Mouse (Mus musculus) stomach, embryonic 16.5 days (tissue): ENCODE data around the gene Chrm4. TPM values are rescaled to one million over a fixed set of nuclear protein-coding genes. Genes with fewer than 3 reads are reported as not detected.
A peak's percentile ranks its signal among the peaks of the same experiment; 100 is the strongest.

ENCODE experiments used
- ATAC-seq: fragments of 200-750 bp; cut with Nextera tagmentation; 2 replicates; pipeline ENCODE4 v1.8.0; 2017; ENCODE audit warnings: moderate number of reproducible peaks, moderate TSS enrichment; ENCODE audit not compliant: insufficient read depth, low FRiP score
- H3K27ac ChIP-seq: fragments of 300-500 bp; sonication (generic); 2 replicates; pipeline ENCODE4 v1.5.1; 2014; ENCODE audit warnings: low read length
- H3K27me3 ChIP-seq: fragments of 300-500 bp; sonication (generic); 2 replicates; pipeline ENCODE4 v1.6.1; 2014; ENCODE audit warnings: low read length, control low read depth, mixed read lengths; ENCODE audit not compliant: control insufficient read depth, insufficient read depth
- H3K36me3 ChIP-seq: fragments of 300-500 bp; sonication (generic); 2 replicates; pipeline ENCODE4 v1.6.1; 2014; ENCODE audit warnings: low read length; ENCODE audit not compliant: control insufficient read depth, insufficient read depth
- H3K4me1 ChIP-seq: fragments of 300-500 bp; sonication (generic); 2 replicates; pipeline ENCODE4 v1.6.1; 2014; ENCODE audit warnings: low read length, control low read depth, mixed read lengths; ENCODE audit not compliant: control insufficient read depth, insufficient read depth
- H3K4me2 ChIP-seq: fragments of 300-500 bp; sonication (generic); 2 replicates; pipeline ENCODE4 v1.6.1; 2014; ENCODE audit warnings: low read depth, low read length, mixed read lengths
- H3K4me3 ChIP-seq: fragments of 300-500 bp; sonication (generic); replicated peaks from 2 replicates; pipeline ENCODE4 v1.5.1; 2014; ENCODE audit warnings: mild to moderate bottlenecking, low read length
- H3K9ac ChIP-seq: fragments of 300-500 bp; sonication (generic); 2 replicates; pipeline ENCODE4 v1.6.1; 2014; ENCODE audit warnings: low read length
- H3K9me3 ChIP-seq: fragments of 300-500 bp; sonication (generic); replicated peaks from 2 replicates; pipeline ENCODE4 v1.6.1; 2016; ENCODE audit warnings: low read length, control low read depth; ENCODE audit not compliant: control insufficient read depth
- WGBS: fragments of 180-500 bp; shearing (Covaris S2); extraction: QIAGEN DNeasy Blood & Tissue Kit; methylation state at CpG from one replicate; pipeline ENCODE4 v1.1.7; 2014; 5-methylcytosine and 5-hydroxymethylcytosine counted together
- polyA plus RNA-seq: library from polyadenylated mRNA; unstranded; fragments of >200 nt; fragmentation: Nextera tagmentation; extraction: Ambion mirVana; gene quantifications from 2 replicates; pipeline ENCODE4 v1.2.1, GENCODE M21; 2015

Gene Chrm4
- polyA plus RNA-seq, 1 experiment from 2014 or later: 0.27 TPM

GRCm38 (mm10) chr2:91947397-91948150 lies 20.5 kb downstream of the Chrm4 start:
- Histone ChIP-seq H3K27me3 (no peaks in the 10 kb centered on the region), H3K4me2 (peak overlapping the region; percentile 13; the same call in 1 of the 2 replicates), H3K4me3 (no peak overlapping the region), H3K9me3 (no peaks in the 10 kb centered on the region), H3K36me3 (no peaks in the 10 kb centered on the region), H3K9ac (peak overlapping the region; percentile 11; the same call in 1 of the 2 replicates), H3K27ac (peak overlapping the region; percentile 64; the same call in 1 of the 2 replicates), H3K4me1 (peaks cover 58% of the 10 kb centered on the region)
- 0 out of 2 replicates have a peak, but pooled peaks have one; percentile 8 for ATAC-seq
- WGBS: 54% methylated on average over 11 of the region's 11 CpGs

GRCm38 (mm10) chr2:91948151-91948509 lies 21.1 kb downstream of the Chrm4 start:
- 0 out of 2 replicates have a peak overlapping the region, but pooled peaks have one; percentile 13 for H3K4me2 ChIP-seq
- H3K36me3 ChIP-seq: no peaks in the 10 kb centered on the region
- whole genome bisulfite sequencing: 67% methylated on average over 6 of the region's 6 CpGs
- peak overlapping the region; percentile 11; the same call in 1 of the 2 replicates for H3K9ac ChIP-seq
- H3K27ac ChIP-seq: peak overlapping the region; percentile 64; the same call in 1 of the 2 replicates
- no peak overlapping the region for H3K4me3 ChIP-seq
- peaks cover 58% of the 10 kb centered on the region for H3K4me1 ChIP-seq
- H3K9me3 ChIP-seq: no peaks in the 10 kb centered on the region
- H3K27me3 ChIP-seq: no peaks in the 10 kb centered on the region
- ATAC-seq: no peak

GRCm38 (mm10) chr2:91948792-91949241 lies 21.8 kb downstream of the Chrm4 start:
- ATAC-seq: no peak
- Histone ChIP-seq H3K36me3 (no peaks in the 10 kb centered on the region), H3K4me1 (peaks cover 61% of the 10 kb centered on the region), H3K9ac (peak overlapping the region; percentile 68; the same call in 1 of the 2 replicates), H3K27me3 (no peaks in the 10 kb centered on the region), H3K4me3 (no peak overlapping the region), H3K27ac (peak overlapping the region; percentile 80; the same call in 1 of the 2 replicates), H3K9me3 (no peaks in the 10 kb centered on the region), H3K4me2 (no peak overlapping the region)
- WGBS: 62% methylated on average over 3 of the region's 3 CpGs

GRCm38 (mm10) chr2:91949411-91950274 lies 22.6 kb downstream of the Chrm4 start:
- Histone ChIP-seq H3K27ac (peak overlapping the region; percentile 80), H3K27me3 (no peaks in the 10 kb centered on the region), H3K9ac (peak overlapping the region; percentile 68), H3K4me2 (peak overlapping the region; percentile 51), H3K4me3 (peak overlapping the region; percentile 27), H3K4me1 (peaks cover 59% of the 10 kb centered on the region), H3K9me3 (no peaks in the 10 kb centered on the region), H3K36me3 (no peaks in the 10 kb centered on the region)
- WGBS: 50% methylated on average over 17 of the region's 17 CpGs
- ATAC-seq: peak; percentile 53

GRCm38 (mm10) chr2:91950275-91951085 lies 23.4 kb downstream of the Chrm4 start:
- peak; percentile 61; the same call in 1 of the 2 replicates for ATAC-seq
- H3K4me2 ChIP-seq: peak overlapping the region; percentile 51
- no peaks in the 10 kb centered on the region for H3K36me3 ChIP-seq
- H3K27ac ChIP-seq: peak overlapping the region; percentile 80
- no peaks in the 10 kb centered on the region for H3K27me3 ChIP-seq
- WGBS: 14% methylated on average over 15 of the region's 15 CpGs
- H3K9ac ChIP-seq: peak overlapping the region; percentile 68
- H3K4me3 ChIP-seq: peak overlapping the region; percentile 27
- no peaks in the 10 kb centered on the region for H3K9me3 ChIP-seq
- H3K4me1 ChIP-seq: peaks cover 66% of the 10 kb centered on the region

- Histone ChIP-seq H3K36me3 (no peaks in the 10 kb centered on the region), H3K4me3 (no peak overlapping the region), H3K4me1 (peaks cover 61% of the 10 kb centered on the region), H3K4me2 (no peak overlapping the region), H3K27me3 (no peaks in the 10 kb centered on the region), H3K27ac (peak overlapping the region; percentile 55; the same call in 1 of the 2 replicates), H3K9ac (peak overlapping the region; percentile 35; the same call in 1 of the 2 replicates), H3K9me3 (no peaks in the 10 kb centered on the region)
- peak; percentile 51; the same call in 1 of the 2 replicates for ATAC-seq
- WGBS: 11% methylated on average over 5 of the region's 5 CpGs
Measured at GRCm38 (mm10) chr2:91953825-91954224, 26.8 kb downstream of the Chrm4 start.

GRCm38 (mm10) chr2:91955121-91955591 lies 28.1 kb downstream of the Chrm4 start:
- no peak overlapping the region for H3K4me3 ChIP-seq
- no peak overlapping the region for H3K9ac ChIP-seq
- H3K27me3 ChIP-seq: no peaks in the 10 kb centered on the region
- WGBS: 63% methylated on average over 4 of the region's 4 CpGs
- no peaks in the 10 kb centered on the region for H3K36me3 ChIP-seq
- peaks cover 60% of the 10 kb centered on the region for H3K4me1 ChIP-seq
- no peak for ATAC-seq
- H3K4me2 ChIP-seq: no peak overlapping the region
- no peaks in the 10 kb centered on the region for H3K9me3 ChIP-seq
- peak overlapping the region; percentile 43; the same call in 1 of the 2 replicates for H3K27ac ChIP-seq

GRCm38 (mm10) chr2:91955875-91956274 lies 28.8 kb downstream of the Chrm4 start:
- ATAC-seq: no peak
- peaks cover 54% of the 10 kb centered on the region for H3K4me1 ChIP-seq
- H3K27me3 ChIP-seq: no peaks in the 10 kb centered on the region
- H3K9ac ChIP-seq: no peak overlapping the region
- H3K36me3 ChIP-seq: no peaks in the 10 kb centered on the region
- H3K27ac ChIP-seq: 0 out of 2 replicates have a peak overlapping the region, but pooled peaks have one; percentile 43
- H3K4me3 ChIP-seq: no peak overlapping the region
- 77% methylated on average over 6 of the region's 6 CpGs for WGBS
- no peaks in the 10 kb centered on the region for H3K9me3 ChIP-seq
- H3K4me2 ChIP-seq: no peak overlapping the region
